Mouse (Mus musculus) E14TG2a.4 (cell line): ENCODE measurements at regions not wholly inside any gene's neighbourhood (a gene's known extent, or its start where the extent isn't known, plus 50 kb on each side); places are given as distances from the start of the nearest gene placed in this dataset.

Experiments
- CTCF ChIP-seq: conservative IDR thresholded peaks from 2 replicates; pipeline ENCODE4 v1.5.1; 2014; ENCODE audit warnings: low read length
- NANOG ChIP-seq: IDR thresholded peaks from 2 replicates; pipeline ENCODE4 v1.6.1; 2014; ENCODE audit warnings: borderline replicate concordance, low read length, mixed read lengths
- POU5F1 ChIP-seq: IDR thresholded peaks from 2 replicates; pipeline ENCODE4 v1.6.1; 2014; ENCODE audit warnings: low read length, borderline replicate concordance

GRCm38 (mm10) chr17:83973461-83974350, 125.9 kb upstream of the Haao start:
- TF ChIP-seq CTCF (peak; percentile 40), POU5F1 (no peak), NANOG (no peak)
